Mouse (Mus musculus) lung, postnatal 10 days (tissue): ENCODE measurements around the gene Olfr832.
"Not testable (repeated sequence)": the region's sequence is repeated elsewhere in the genome, so short reads cannot be mapped to it uniquely, and the experiment has no call there.

ENCODE experiments used
- DNase-seq: peaks from one replicate; pipeline ENCODE4 v3.0.0; 2021

Gene Olfr832

GRCm38 (mm10) chr9:18936822-18937221, at the start of gene Olfr832:
Gene Olfr832, plus strand, starts transcription at chr9:18937122.
- not testable (repeated sequence) for DNase-seq

GRCm38 (mm10) chr9:18907699-18908098, 29.2 kb upstream of the Olfr832 start:
- not testable (repeated sequence) for DNase-seq

GRCm38 (mm10) chr9:18927921-18928320, 9.0 kb upstream of the Olfr832 start:
- DNase-seq, result not testable (repeated sequence)

GRCm38 (mm10) chr9:18962021-18962420, 25.1 kb downstream of the Olfr832 start:
- DNase-seq, result no peak

- DNase-seq, result no peak
Observed at GRCm38 (mm10) chr9:18987690-18988089, 50.8 kb downstream of the Olfr832 start, which contains the start of gene Olfr834. Gene Olfr834, plus strand, starts transcription at chr9:18987990.
